Mouse (Mus musculus) granulocyte monocyte progenitor cell, adult 5-6 weeks (primary cell): ENCODE data around the gene Tmem179. TPM values are rescaled to one million over a fixed set of nuclear protein-coding genes. Genes with fewer than 3 reads are reported as not detected.
A peak's percentile ranks its signal among the peaks of the same experiment; 100 is the strongest.

Experiments used
- ATAC-seq: replicated peaks from 2 replicates; pipeline ENCODE4 v1.8.0; 2016; ENCODE audit warnings: mild to moderate bottlenecking, moderate TSS enrichment, inconsistent platforms; ENCODE audit not compliant: poor library complexity, severe bottlenecking
- total RNA-seq, 2 experiments: library from RNA; stranded (forward) in 1 of 2; stranded (reverse) in 1 of 2; fragments of 200-712, 200-1000 nt in 1 of 2; fragments of >200 nt in 1 of 2; fragmentation: Nextera tagmentation in 1 of 2; gene quantifications; 2 replicates each; pipeline ENCODE4 v1.2.3; 2014 to 2017

The Tmem179 gene
- total RNA-seq (2014; fragmentation: Nextera tagmentation) (not detected in 2 replicates), total RNA-seq (2017) (not detected in 2 replicates)

DNA sequence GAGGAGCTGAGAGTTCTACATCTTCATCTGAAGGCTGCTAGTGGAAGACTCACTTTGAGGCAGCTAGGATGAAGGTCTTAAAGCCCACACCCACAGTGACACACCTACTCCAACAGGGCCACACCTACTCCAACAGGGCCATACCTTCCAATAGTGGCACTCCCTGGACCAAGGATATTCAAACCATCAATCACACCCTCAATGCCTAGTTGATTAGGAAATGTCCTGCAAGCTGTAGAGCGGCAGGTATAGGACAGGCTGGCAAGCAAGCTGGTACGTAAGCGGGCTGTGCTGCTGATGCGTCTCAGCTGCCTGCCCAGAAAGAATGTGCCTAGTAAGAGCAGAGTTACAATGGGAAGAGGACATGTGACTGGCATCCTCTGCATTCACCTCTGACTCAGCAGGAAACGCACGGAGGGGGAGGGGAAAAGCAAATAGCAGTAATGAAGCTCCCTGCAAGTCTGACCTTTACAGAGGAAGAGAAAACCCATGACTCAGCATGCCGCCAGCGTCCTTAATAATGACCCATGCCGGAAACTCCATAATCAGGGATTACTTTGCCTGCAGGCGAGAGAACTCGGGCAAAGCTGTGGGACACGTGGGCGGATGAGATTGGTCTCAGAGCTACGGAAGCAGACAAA is at the start of gene Tmem179:
Gene Tmem179 (minus strand): TSS at position 51 of the 641 bp plus-strand sequence.
- peak; percentile 33; the same call in 1 of the 2 replicates for ATAC-seq

DNA sequence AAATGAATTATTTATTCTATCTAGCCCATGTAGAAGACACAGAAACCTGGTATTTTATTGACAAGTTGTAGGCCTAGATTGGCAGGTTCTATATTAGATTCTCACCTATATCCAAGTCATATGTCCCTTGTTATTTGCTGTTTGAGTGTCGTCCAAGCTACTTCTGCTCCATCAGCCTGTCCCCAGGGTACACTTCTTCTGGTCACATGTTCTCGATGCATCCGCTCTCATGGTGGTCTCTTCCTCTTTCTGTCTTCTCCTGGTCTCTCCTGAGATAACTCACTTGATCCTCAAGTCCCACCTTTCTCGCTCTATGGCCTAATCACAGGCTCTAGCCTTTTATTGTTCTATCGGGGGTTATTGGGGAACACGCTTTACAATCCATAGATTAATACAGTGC is 46.5 kb upstream of the Tmem179 start:
- peak; percentile 58 for ATAC-seq

- ATAC-seq: peak; percentile 12; the same call in 1 of the 2 replicates
Observed at GRCm38 (mm10) chr12:112562462-112562861, 45.9 kb upstream of the Tmem179 start.

DNA sequence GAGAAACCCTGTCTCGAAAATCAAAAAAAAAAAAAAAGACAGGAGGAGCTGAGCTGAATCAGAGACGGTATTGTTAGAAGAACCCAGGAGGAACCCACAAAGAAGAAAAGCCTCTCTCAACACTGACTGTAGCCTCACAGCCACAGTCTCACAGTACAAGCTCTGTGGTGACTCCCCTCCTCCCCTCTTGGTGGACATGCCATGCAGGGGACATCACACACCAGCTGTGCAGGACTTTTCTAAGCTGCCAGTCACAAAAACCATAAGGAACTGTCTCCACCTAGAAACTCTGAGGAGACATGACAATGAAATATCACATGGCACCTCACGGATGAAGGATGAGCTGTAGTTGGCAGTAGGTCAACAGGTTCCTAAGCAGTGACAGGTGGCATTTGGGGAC is 44.6 kb upstream of the Tmem179 start:
- ATAC-seq: no peak

DNA sequence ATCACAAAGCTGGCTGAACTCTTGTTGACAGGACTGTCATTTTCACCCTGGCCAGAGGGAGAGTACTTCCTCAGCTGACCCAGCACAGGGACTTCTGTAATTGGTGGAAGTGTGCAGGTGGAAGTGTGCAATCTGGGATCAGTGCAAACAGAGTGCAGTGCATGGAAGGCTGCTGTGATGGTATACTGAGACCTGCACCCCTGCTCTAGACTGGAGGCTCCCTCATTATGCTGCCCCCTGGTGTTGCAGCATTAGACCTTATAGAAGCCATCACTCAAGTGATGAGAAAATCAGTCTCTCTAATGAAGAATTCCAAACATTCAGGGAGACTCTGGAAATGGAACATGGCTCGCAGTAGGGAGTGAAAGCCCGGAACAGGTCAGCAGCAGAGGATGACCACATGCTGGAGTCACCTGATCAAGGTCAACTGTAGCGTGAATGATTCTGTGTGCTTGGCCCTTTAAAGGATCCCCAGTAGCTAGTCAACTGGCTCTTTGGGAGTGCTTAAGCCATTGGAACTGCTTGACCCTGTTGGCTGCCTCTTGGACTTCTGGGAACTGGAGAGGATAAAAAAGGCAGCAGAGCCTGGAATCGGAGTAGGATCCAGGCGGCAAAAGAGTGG is 43.7 kb upstream of the Tmem179 start:
- peak; percentile 65 for ATAC-seq

DNA sequence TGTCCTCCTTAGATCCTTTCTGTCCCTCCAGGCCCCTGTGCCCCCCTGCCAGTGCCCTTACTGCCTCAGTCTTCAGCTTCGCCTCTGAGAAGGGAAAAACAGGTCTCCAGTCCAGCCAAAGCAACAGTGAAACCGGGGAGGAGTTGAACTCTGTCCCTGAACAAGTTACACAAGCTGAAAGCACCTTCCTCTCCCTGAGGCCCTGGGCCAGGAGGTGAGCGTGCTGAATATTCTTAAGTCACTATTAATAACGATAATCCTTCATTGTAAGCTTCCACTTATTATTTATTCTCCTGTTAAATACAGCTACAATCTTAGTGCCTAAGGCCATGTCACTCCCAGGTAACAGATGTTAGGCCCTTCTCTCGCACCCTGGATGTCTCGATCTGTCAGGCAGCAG is 43.1 kb upstream of the Tmem179 start:
- no peak for ATAC-seq

- ATAC-seq: no peak
Observed at GRCm38 (mm10) chr12:112559231-112559630, 42.7 kb upstream of the Tmem179 start.

DNA sequence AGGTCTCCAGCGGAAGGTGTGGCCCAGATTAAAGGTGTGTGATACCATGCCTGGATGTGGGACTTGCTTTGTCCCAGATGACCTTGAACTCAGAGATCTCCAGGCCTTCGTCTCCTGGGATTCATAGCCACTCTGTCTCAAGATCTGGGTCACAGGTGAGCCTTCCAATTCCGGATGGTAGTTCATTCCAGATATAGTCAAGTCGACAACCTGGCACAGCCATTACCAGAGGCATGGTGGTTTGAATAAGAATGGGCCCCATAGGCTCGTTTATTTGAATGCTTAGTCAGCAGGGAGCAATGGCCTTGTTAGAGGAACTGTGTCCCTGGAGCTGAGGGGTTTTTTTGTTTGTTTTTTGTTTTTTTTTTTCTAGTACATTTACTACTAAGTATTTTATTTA is 40.7 kb upstream of the Tmem179 start:
- no peak for ATAC-seq

- no peak for ATAC-seq
Observed at GRCm38 (mm10) chr12:112556531-112557060, 40.0 kb upstream of the Tmem179 start.

GRCm38 (mm10) chr12:112554900-112555299 is 38.4 kb upstream of the Tmem179 start:
- no peak for ATAC-seq

- peak; percentile 43 for ATAC-seq
Observed at GRCm38 (mm10) chr12:112552520-112552919, 36.0 kb upstream of the Tmem179 start.

- peak; percentile 93 for ATAC-seq
Observed at GRCm38 (mm10) chr12:112551861-112552375, 35.4 kb upstream of the Tmem179 start.

DNA sequence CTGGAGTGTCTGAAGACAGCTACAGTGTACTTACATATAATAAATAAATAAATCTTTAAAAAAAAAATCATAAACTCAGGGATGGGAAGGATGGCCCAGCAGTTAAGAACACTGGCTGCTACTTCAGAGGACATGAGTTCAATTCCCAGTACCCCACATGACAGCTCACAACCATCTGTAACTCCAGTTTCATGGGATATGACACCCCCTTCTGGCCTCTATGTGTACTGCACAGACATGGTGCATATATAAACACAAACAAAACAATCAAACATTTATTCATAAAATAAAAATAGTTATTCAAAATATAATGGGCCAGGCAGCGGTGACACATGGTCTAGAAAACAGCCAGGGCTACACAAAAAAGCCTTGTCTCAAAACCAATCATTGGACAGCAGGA is 32.7 kb upstream of the Tmem179 start:
- no peak for ATAC-seq

GRCm38 (mm10) chr12:112546110-112546509 is 29.6 kb upstream of the Tmem179 start:
- ATAC-seq: no peak

- no peak for ATAC-seq
Observed at GRCm38 (mm10) chr12:112544946-112545701, 28.6 kb upstream of the Tmem179 start.

DNA sequence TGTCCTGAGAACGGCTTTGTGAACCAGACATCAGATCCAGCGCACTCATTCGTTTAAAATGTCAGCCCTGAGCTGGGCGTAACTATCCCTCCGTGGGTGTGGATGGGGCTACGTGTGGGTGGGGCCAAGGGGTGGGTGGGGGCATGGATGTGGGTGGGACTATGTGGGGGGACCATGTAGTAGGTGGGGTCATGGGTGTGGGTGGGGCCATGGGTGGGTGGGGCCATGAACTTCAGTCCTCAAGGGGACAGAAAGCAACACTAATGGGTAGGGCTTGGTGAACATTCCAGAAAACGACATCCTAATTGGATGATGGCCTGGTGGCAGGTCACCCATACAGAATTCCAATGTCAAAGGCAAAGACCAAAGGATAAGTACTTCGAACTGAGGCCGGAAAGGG is 27.4 kb upstream of the Tmem179 start:
- no peak for ATAC-seq

DNA sequence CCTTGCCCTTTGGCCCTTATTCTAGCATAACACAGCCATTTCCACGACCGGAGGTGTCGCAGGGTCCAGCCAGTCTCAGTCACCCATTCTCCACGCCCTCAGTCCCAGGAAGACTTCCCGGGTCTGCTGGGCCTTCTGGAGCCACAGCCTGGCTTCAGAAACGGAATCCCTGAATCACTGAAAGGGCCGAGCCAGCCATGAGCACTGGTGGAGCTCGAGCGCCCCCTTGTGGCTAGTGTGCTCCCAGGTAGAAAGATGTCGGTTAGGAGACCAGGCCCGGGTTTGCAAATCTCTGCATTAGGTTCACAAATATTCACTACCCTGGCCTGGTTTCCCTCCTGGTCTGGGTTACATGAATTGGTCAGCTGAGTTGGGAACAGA is 26.4 kb upstream of the Tmem179 start:
- ATAC-seq: peak; percentile 83

GRCm38 (mm10) chr12:112542257-112542919 is 25.8 kb upstream of the Tmem179 start:
- no peak for ATAC-seq

DNA sequence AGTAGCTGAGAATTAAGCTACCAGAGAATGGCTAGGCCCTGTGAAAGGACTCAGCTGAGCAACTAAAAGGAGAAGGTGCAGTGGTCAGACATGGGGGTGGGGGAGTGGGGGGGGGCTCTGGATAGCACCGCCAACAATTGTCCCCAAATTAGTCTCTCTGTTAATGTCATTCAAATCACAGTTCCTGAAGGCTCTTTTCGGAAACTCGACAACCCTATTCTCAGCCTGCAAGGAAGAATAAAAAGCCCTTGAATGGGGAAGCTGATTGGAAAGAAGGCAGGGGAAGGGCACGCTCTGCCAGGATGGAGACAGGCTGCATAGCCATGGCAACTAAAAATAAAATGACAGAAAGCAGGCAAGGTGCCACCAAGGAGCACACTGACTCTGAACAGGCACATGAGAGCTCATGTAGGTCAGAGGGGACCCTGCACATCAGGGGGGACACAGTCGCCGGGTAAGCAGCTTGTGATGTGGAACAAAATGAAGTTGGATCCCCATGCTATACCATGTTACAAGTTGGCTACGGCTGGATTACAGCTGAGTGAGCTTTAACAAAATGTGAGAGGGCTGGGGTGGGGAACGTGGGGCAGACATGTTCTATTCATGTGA is 25.0 kb upstream of the Tmem179 start:
- no peak for ATAC-seq

DNA sequence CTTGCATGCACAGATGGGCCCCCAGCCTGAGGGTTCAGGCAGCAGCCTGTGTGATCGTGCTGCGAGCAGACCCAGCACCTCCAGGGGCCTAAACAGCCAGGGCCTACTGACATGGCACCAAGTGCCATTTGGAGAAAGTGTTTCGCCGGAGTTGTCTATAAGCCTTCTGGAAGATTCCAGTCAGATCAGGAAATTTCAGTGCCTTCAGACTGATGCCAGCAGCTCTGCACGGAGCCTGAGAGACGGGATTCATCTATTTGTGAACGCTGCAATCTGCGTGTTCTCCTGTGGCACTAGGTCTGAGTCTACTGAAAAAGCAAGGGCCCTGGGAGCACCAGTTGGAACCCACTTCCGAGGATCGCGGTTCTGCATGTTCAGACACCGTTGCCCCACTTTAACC is 23.8 kb upstream of the Tmem179 start:
- ATAC-seq: no peak
